Mouse (Mus musculus) telencephalon, adult 2 months (tissue): ENCODE measurements around the gene Shld2.
A peak's percentile ranks its signal among the peaks of the same experiment; 100 is the strongest.

Experiments
- DNase-seq: peaks from one replicate; pipeline ENCODE4 v3.0.0-alpha.2; 2011; ENCODE audit warnings: low read depth, low spot score

The Shld2 gene

GRCm38 (mm10) chr14:34310234-34310965 lies at the start of gene Shld2, which contains the start of gene Glud1:
Gene Shld2 (minus strand): TSS chr14:34310493.
Gene Glud1 (plus strand): TSS chr14:34310727.
- DNase-seq: peak; percentile 84

- DNase-seq: no peak
Measured at GRCm38 (mm10) chr14:34359676-34360244, 49.5 kb upstream of the Shld2 start.

DNA sequence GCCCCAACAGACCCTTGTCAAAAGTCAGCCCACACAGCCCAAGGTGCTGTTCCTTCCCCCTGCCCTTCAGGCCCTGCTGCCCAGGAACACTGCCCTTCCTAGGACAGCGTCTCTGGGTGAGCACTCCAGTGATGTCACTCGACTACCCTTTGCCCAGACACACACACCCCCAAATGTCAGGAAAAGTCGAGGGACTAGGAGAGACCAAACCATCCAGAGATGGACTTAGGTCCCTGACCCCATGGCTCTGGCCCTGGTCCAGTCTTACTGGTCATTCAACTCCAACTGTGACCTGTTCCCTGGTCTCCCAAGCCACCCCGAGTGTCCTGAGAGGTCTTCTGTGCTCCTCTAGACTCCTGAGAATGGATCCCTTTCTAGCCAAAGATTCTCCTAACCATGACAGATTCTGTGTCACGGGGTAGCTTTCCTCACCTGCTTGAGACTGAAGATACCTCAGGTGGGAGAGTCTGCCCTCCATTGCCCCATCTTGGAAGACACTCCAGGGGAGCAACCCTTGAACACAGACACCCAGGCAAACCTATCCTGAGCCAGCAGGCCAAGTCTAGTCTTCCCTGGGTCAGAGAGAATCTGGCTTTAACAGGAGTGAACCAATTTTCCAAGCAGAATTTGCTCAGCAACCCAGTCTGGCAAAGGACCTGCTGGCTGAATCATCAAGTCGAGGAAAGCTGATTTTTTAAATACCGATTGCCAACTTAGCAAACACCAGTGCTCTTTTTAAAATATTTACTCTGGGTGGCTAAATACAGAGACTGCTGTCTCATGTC lies 47.6 kb upstream of the Shld2 start:
- peak; percentile 16 for DNase-seq

DNA sequence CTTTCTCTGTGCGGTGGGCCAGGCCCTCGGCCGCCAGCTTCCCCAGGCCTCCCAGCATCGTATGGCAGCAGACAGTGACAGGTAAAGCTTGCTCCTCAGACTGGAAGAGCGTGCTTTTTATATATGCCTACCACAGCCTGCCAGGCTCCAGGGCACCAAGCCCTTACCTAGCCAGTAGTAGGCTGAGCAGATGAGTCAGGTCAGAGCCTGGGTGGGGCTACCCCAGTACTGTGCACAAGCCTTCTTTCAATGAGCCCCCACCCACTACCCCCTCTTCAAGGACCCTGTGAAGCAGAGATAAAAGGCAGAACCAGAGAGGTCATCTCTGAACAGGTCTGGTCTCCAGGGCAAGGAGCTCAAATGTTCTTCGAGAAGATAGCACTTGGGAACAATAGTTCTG lies 45.0 kb upstream of the Shld2 start, which contains the start of gene Fam25c:
TSS of gene Fam25c (minus strand) at position 133 of the 400 bp plus-strand sequence.
- no peak for DNase-seq

- no peak for DNase-seq
Measured at GRCm38 (mm10) chr14:34354456-34354855, 44.2 kb upstream of the Shld2 start.

DNA sequence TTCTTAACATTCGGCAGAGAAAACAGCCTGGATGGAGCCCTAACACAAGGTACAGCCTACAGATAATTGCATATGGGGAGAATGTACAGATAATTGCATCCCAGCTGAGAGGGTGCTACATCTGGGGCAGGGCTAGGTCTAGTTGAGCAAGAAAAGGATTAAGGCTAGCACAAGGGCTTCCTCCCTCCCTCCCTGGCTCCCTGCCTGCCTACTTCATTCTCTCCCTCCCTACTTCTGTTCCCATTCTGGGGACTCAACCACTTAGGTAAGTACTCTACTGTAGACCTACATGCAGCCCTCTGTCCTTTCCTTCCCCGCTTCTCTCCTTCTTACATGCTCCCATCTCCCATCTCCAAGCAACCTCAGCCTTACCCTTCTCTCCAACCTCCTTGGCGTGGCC lies 43.0 kb upstream of the Shld2 start:
- DNase-seq: no peak

GRCm38 (mm10) chr14:34352523-34352922 lies 42.2 kb upstream of the Shld2 start:
- no peak for DNase-seq

- no peak for DNase-seq
Measured at GRCm38 (mm10) chr14:34351660-34352059, 41.4 kb upstream of the Shld2 start.

DNA sequence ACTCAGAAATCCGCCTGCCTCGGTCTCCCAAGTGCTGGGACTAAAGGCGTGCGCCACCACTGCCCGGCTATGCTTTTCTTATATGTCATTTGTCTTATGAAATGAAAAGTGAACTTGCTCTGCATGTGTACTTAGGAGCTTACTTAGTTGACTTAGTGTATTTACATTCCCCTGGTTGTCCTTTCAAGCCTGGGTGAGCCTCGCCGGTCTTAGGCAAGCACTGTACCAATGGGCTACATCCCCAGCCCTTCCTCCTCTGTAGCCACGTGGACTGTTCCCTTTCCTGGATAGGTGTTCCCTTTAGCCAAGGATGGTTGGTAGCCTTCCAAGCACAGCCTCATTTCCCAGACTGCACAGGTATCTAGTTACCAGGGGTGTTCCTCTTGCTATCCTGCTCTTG lies 38.7 kb upstream of the Shld2 start:
- DNase-seq: no peak

- DNase-seq: no peak
Measured at GRCm38 (mm10) chr14:34348301-34348700, 38.0 kb upstream of the Shld2 start.

- DNase-seq: no peak
Measured at GRCm38 (mm10) chr14:34347084-34347483, 36.8 kb upstream of the Shld2 start.

- DNase-seq: no peak
Measured at GRCm38 (mm10) chr14:34345771-34346566, 35.7 kb upstream of the Shld2 start.

DNA sequence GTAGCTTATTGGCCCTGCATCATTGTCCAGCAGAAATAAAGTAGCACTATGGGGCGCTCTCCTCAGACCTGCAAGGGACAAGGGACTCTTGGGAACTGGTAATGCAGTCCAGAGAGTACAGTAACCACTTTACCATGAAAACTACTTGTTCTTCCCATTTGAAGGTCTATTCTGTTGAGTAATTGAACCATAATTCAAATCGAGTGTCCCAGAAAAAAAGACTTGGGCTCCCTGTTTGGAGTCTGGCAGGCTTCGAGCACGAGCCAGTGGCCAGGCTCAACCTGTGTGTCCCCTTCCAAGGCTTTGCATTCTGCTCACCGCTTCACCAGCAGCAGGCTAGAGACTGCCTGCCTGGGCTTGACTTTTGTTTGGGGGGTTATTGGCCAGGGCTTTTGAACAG lies 34.1 kb upstream of the Shld2 start:
- no peak for DNase-seq

DNA sequence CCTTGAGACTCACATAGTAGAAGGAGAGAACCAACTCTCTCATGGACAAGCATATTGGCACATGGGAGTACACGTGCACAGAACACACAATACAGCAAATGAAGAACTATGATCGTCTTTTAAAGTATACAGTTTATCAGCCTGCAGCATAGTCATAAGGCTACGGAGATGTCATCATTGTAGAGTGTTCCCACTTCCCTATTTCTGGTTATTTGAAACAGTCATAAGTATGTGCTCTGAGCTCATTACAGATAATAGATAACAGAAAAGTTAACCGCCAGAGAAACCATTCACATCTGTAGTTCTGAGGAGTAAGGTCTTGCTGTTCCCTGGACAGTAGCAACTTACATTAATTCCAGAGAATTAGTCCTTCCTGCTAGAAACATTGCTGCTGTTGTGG lies 32.8 kb upstream of the Shld2 start:
- DNase-seq: no peak

GRCm38 (mm10) chr14:34341993-34342392 lies 31.7 kb upstream of the Shld2 start:
- DNase-seq: no peak

- DNase-seq: no peak
Measured at GRCm38 (mm10) chr14:34339446-34339845, 29.2 kb upstream of the Shld2 start.

DNA sequence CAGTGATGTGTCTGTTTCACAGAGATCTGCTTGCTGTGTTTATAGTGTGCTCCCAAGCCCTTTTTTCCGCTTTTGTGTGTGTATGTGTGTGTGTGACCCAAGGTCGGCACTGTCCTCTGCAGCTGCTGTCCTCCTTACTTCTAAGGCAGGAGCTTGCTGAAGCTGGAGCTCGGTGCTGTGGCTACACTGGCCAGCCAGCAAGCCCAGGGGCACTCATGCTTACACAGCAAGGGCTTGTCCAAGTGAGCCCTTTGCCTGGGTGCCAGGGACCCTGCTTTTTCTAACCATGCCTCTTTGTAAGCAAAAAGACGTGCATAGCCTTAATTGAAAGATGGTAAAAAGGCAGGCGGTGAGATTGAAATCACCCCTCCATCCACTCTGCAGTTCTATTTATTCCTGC lies 22.2 kb upstream of the Shld2 start:
- DNase-seq: no peak

- DNase-seq: no peak
Measured at GRCm38 (mm10) chr14:34331886-34332285, 21.6 kb upstream of the Shld2 start.

- no peak for DNase-seq
Measured at GRCm38 (mm10) chr14:34330657-34331158, 20.4 kb upstream of the Shld2 start.

DNA sequence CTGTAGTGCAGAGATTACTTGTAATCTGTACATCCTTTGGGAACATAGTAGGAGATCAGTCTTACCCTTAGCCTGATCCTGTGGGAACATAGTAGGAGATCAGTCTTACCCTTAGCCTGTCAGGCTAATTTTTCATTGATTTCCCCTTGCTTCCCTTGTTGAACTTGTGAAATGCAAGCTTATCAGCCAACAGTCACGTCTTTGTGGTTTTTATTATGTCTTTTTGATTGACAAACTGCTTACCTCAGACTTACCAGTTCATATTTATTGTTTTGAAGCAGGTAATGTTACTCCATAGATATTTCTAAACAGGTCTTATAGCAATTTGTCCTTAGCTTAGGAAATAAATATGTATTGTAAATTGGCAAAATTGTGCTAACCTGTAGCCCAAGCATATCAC lies 17.3 kb upstream of the Shld2 start:
- DNase-seq: no peak

DNA sequence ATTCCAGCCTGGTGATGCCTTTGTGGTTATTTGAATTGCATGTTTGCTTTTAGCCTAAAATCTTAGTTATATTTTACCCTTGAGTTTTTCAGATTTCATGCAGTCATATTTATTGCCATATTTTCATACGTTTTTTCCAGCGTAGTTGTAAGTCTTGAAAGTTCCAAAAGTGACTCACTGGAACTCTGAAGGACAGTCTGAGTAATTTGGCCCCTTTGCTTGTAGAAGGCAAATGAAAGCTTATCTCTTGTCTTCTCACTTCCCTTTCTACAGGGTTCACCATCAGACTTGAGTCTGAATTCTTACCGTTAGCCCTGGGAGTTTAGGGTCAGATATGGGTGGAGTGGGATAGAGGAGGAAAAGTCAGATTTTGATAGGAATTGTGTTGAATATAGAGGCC lies 16.3 kb upstream of the Shld2 start:
- DNase-seq: no peak
